Comparison of ENCODE assay signal across 9 mouse cellular contexts in the genomic region with DNA sequence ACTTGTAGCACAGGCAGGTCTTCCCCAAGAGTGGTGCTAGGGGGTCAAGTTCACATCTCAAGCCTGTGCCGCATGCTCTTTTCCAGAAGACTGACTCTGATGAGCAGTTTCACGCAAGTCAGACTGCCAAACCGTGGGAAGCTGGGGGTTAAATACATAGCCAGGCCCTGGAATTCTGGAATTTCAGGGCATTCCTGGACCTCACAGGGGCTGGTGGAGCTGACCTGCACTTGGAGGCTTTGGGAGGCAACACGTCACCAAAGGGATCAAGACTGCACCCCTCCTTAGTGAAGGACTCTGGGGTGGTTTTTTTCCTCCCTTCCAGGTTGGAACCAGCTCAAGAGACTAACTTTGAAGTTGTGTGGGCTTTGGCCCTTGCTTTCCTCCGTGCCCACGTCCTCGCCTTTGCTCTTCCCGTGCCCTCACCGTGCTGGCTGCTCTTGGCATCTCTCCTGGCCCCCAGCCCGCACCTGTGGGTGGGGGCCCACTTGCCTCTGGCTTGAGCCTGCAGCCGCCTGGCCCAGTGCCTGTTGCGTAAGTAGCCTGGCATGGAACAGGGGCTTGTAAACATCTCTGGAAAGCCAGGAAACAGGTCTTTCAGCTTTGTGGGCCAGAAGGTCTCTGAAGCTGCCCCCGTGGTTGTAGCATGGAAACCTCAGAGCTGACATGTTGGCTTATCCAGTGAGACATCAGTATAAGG. TPM values are rescaled to one million over a fixed set of nuclear protein-coding genes. Genes with fewer than 3 reads are reported as not detected.
DNase-seq lines count a peak whose midpoint lies in the region; ATAC-seq and TF ChIP-seq lines count a peak whose summit lies in the region.
"Had no signal": no experiment of that assay in that cellular context is flagged by ENCODE, and none has a peak within 500 bp of the region (broad histone marks: within the 10 kb centered on the region; RNA-seq: fewer than 3 reads in every experiment).

No protein-coding gene starts in this region.

- H3K4me2 ChIP-seq in liver, embryonic 11.5 days, result no peak overlapping the region
- no peak overlapping the region for H3K4me2 ChIP-seq in stomach, embryonic 16.5 days (ENCODE audit: low read depth, low read length)
- no peak overlapping the region for H3K4me2 ChIP-seq in neural tube, embryonic 15.5 days

- peak overlapping the region; percentile 42; the same call in 1 of the 2 replicates for H3K9ac ChIP-seq in liver, adult 2 months (ENCODE audit: low read depth, low read length)
- H3K9ac ChIP-seq in liver, embryonic 11.5 days (ENCODE audit: low read depth, low read length), result no peak overlapping the region
- H3K9ac ChIP-seq in stomach, embryonic 16.5 days (ENCODE audit: low read length), result 0 out of 2 replicates have a peak overlapping the region, but pooled peaks have one; percentile 9
- H3K9ac ChIP-seq in neural tube, embryonic 15.5 days (replicated peaks), result no peak overlapping the region

- H3K36me3 ChIP-seq in liver, adult 2 months (ENCODE audit: control insufficient read depth, insufficient read depth, low read length), result no peaks in the 10 kb centered on the region
- no peaks in the 10 kb centered on the region for H3K36me3 ChIP-seq in liver, embryonic 11.5 days (ENCODE audit: control insufficient read depth, insufficient read depth, low read length)
- H3K36me3 ChIP-seq in heart, embryonic 10.5 days, result no peaks in the 10 kb centered on the region
- no peaks in the 10 kb centered on the region for H3K36me3 ChIP-seq in stomach, embryonic 16.5 days (ENCODE audit: control insufficient read depth, insufficient read depth, low read length)
- H3K36me3 ChIP-seq in neural tube, embryonic 15.5 days, result no peaks in the 10 kb centered on the region

- no peak for TF ChIP-seq CTCF in liver, adult 2 months (IDR thresholded peaks at IDR 0.05; ENCODE audit: low read depth, low read length)

- ATAC-seq in liver, embryonic 11.5 days (replicated peaks; ENCODE audit: low FRiP score), result no peak
- no peak for ATAC-seq in stomach, embryonic 16.5 days (ENCODE audit: insufficient read depth, low FRiP score)
- no peak for ATAC-seq in neural tube, embryonic 15.5 days (ENCODE audit: low FRiP score)

- no peaks in the 10 kb centered on the region for H3K9me3 ChIP-seq in liver, embryonic 11.5 days (ENCODE audit: control insufficient read depth, low read length)
- no peaks in the 10 kb centered on the region for H3K9me3 ChIP-seq in heart, embryonic 10.5 days
- no peaks in the 10 kb centered on the region for H3K9me3 ChIP-seq in stomach, embryonic 16.5 days (replicated peaks; ENCODE audit: control insufficient read depth, low read length)
- H3K9me3 ChIP-seq in neural tube, embryonic 15.5 days (replicated peaks), result no peaks in the 10 kb centered on the region
- H3K9me3 ChIP-seq: megakaryocyte, embryonic 14.5 days had no signal

- peak; percentile 74 for DNase-seq in liver, adult 2 months (ENCODE audit: extremely low read depth, low read depth, low spot score)
- no peak for DNase-seq in liver, embryonic 11.5 days (ENCODE audit: low spot score)
- no peak for DNase-seq in heart, embryonic 10.5 days (ENCODE audit: low spot score)
- peak; percentile 74 to 86 for DNase-seq in kidney, postnatal 36 days
- no peak for DNase-seq in frontal cortex, postnatal 36 days (ENCODE audit: low spot score in 2 of 2)
- no peak for DNase-seq in right cerebral cortex, postnatal 25 days

- no peak for TF ChIP-seq POLR2A in liver, adult 2 months (IDR thresholded peaks at IDR 0.05; ENCODE audit: extremely low read depth, insufficient read depth, low read length)

- H3K4me3 ChIP-seq in liver, adult 2 months (ENCODE audit: insufficient read depth, low read depth, low read length), result peak overlapping the region; percentile 29; the same call in 1 of the 2 replicates
- no peak overlapping the region for H3K4me3 ChIP-seq in liver, embryonic 11.5 days (ENCODE audit: low read depth, low read length)
- no peak overlapping the region for H3K4me3 ChIP-seq in heart, embryonic 10.5 days
- no peak overlapping the region for H3K4me3 ChIP-seq in stomach, embryonic 16.5 days (replicated peaks; ENCODE audit: low read length)
- H3K4me3 ChIP-seq in neural tube, embryonic 15.5 days (replicated peaks), result no peak overlapping the region
- H3K4me3 ChIP-seq: megakaryocyte, embryonic 14.5 days had no signal

- no peak overlapping the region for H3K27ac ChIP-seq in liver, adult 2 months (replicated peaks; ENCODE audit: insufficient read depth, low read depth, low read length)
- no peak overlapping the region for H3K27ac ChIP-seq in liver, embryonic 11.5 days (ENCODE audit: low read depth, low read length)
- peak overlapping the region; percentile 91 for H3K27ac ChIP-seq in heart, embryonic 10.5 days
- peak overlapping the region; percentile 8; the same call in 1 of the 2 replicates for H3K27ac ChIP-seq in stomach, embryonic 16.5 days (ENCODE audit: low read length)
- no peak overlapping the region for H3K27ac ChIP-seq in neural tube, embryonic 15.5 days (replicated peaks)

- peaks cover 23% of the 10 kb centered on the region for H3K4me1 ChIP-seq in liver, adult 2 months (ENCODE audit: control insufficient read depth, insufficient read depth, low read length)
- peaks cover 22% of the 10 kb centered on the region for H3K4me1 ChIP-seq in liver, embryonic 11.5 days (replicated peaks; ENCODE audit: control insufficient read depth, insufficient read depth, low read length)
- peaks cover 69% of the 10 kb centered on the region for H3K4me1 ChIP-seq in heart, embryonic 10.5 days
- H3K4me1 ChIP-seq in stomach, embryonic 16.5 days (ENCODE audit: control insufficient read depth, insufficient read depth, low read length), result peaks cover 61% of the 10 kb centered on the region
- H3K4me1 ChIP-seq in neural tube, embryonic 15.5 days, result peaks cover 50% of the 10 kb centered on the region

- no peaks in the 10 kb centered on the region for H3K79me2 ChIP-seq in liver, adult 2 months (ENCODE audit: control insufficient read depth, insufficient read depth, low read length)

- no peaks in the 10 kb centered on the region for H3K27me3 ChIP-seq in liver, adult 2 months (ENCODE audit: control insufficient read depth, insufficient read depth, low read length)
- H3K27me3 ChIP-seq in liver, embryonic 11.5 days (replicated peaks; ENCODE audit: control insufficient read depth, insufficient read depth, low read length), result no peaks in the 10 kb centered on the region
- no peaks in the 10 kb centered on the region for H3K27me3 ChIP-seq in heart, embryonic 10.5 days (ENCODE audit: insufficient read depth, poor library complexity, severe bottlenecking)
- no peaks in the 10 kb centered on the region for H3K27me3 ChIP-seq in stomach, embryonic 16.5 days (ENCODE audit: control insufficient read depth, insufficient read depth, low read length)
- H3K27me3 ChIP-seq in neural tube, embryonic 15.5 days (replicated peaks), result no peaks in the 10 kb centered on the region
- H3K27me3 ChIP-seq: megakaryocyte, embryonic 14.5 days had no signal

- WGBS in liver, adult 2 months, result 19% methylated on average over 13 of the region's 13 CpGs
- 76% methylated on average over 13 of the region's 13 CpGs for WGBS in liver, embryonic 11.5 days
- 78% methylated on average over 13 of the region's 13 CpGs for WGBS in heart, embryonic 10.5 days
- WGBS in stomach, embryonic 16.5 days, result 61% methylated on average over 13 of the region's 13 CpGs
- WGBS in neural tube, embryonic 15.5 days, result 75% methylated on average over 13 of the region's 13 CpGs

RNA-seq across cellular contexts. Expression of a gene that starts 34.0 kb away (rescaled TPM):
- 0.46 and 0.67 TPM in 2 replicates for total RNA-seq in liver, adult 2 months (2014; rRNA removed)
- 0.34 and 0.45 TPM in 2 replicates for polyA plus RNA-seq in liver, adult 2 months (2012; rRNA removed)
- polyA plus RNA-seq in liver, embryonic 11.5 days (2014; fragmentation: Nextera tagmentation; extraction: Ambion mirVana), result 4.4 and 4.7 TPM in 2 replicates
- 23.4 and 28.3 TPM in 2 replicates for polyA plus RNA-seq in heart, embryonic 10.5 days (2016; fragmentation: Nextera tagmentation; extraction: Ambion mirVana)
- 20.1 and 20.6 TPM in 2 replicates for polyA plus RNA-seq in stomach, embryonic 16.5 days (2015; fragmentation: Nextera tagmentation; extraction: Ambion mirVana)
- 14.2 and 14.4 TPM in 2 replicates for polyA plus RNA-seq in neural tube, embryonic 15.5 days (2015; fragmentation: Nextera tagmentation; extraction: Ambion mirVana)

Comparison
In these comparisons a context has a peak if more than half of its experiments do, and no peak if none do; other contexts are left out.
1. DNase-seq: peak in liver, adult 2 months (single experiment) and kidney, postnatal 36 days (2 of 2); none in liver, embryonic 11.5 days (single experiment), heart, embryonic 10.5 days (single experiment), frontal cortex, postnatal 36 days (0 of 2) and right cerebral cortex, postnatal 25 days (single experiment).
2. H3K9ac ChIP-seq: peak in liver, adult 2 months (single experiment) and stomach, embryonic 16.5 days (single experiment); none in liver, embryonic 11.5 days (single experiment) and neural tube, embryonic 15.5 days (single experiment).
3. H3K27ac ChIP-seq: peak in heart, embryonic 10.5 days (single experiment) and stomach, embryonic 16.5 days (single experiment); none in liver, adult 2 months (single experiment), liver, embryonic 11.5 days (single experiment) and neural tube, embryonic 15.5 days (single experiment).